Mouse (Mus musculus) lung, postnatal 0 days (tissue): ENCODE data around the gene Mtx3.

Source experiments
- CTCF ChIP-seq: IDR thresholded peaks from 2 replicates; pipeline ENCODE4 v1.5.1; 2016; ENCODE audit warnings: antibody characterized with exemption, mild to moderate bottlenecking
- EP300 ChIP-seq: IDR thresholded peaks from 2 replicates; pipeline ENCODE4 v1.6.1; 2016; ENCODE audit warnings: antibody characterized with exemption, mild to moderate bottlenecking, control low read depth

DNA sequence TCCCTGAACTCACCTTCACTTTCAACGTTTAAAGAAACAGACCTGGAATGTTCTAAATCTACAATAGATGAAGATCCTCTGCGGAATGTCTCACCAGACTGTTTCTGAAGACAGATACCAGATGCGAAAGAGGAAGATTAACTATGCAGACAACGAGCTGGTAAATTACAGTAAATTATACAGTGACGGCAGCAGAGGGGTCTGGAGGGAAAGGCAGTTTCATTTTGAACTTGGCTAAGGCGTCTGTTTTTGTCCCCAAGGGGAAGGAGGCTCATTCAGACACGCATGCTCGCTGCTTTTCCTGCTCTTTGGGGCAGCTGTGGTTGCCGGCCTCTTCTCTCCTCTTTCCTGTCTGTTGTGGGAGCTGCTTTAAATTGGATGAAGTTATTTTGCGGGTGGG is 15.7 kb upstream of the Mtx3 start:
- no peak for TF ChIP-seq CTCF
- no peak for TF ChIP-seq EP300
